Mouse (Mus musculus): Measurements from ENCODE around the gene Gm20908.
"Not testable (repeated sequence)": the region's sequence is repeated elsewhere in the genome, so short reads cannot be mapped to it uniquely, and the experiment has no call there.

Gene Gm20908

GRCm38 (mm10) chrY:64472966-64473365, at the start of gene Gm20908:
TSS of gene Gm20908 (plus strand) at chrY:64473266.
- not testable (repeated sequence) for DNase-seq
